In genomic region chr3:89912543-89913391, GRCm38 (mm10) we compare ENCODE assay signal across 8 mouse cellular contexts. TPM values are rescaled to one million over a fixed set of nuclear protein-coding genes. Genes with fewer than 3 reads are reported as not detected.
DNase-seq lines count a peak whose midpoint lies in the region; ATAC-seq lines count a peak whose summit lies in the region.

Gene Il6ra (minus strand): TSS chr3:89913196.

- no peak within 1 kb of the TSS for H3K27ac ChIP-seq in midbrain, embryonic 11.5 days (ENCODE audit: low read depth, low read length)

- H3K4me2 ChIP-seq in midbrain, embryonic 11.5 days = peak within 1 kb of the TSS; percentile 62

- no peaks in the 10 kb centered on the region for H3K9me3 ChIP-seq in midbrain, embryonic 11.5 days (ENCODE audit: control insufficient read depth, low read length)

- no peaks in the 10 kb centered on the region for H3K36me3 ChIP-seq in midbrain, embryonic 11.5 days (ENCODE audit: control insufficient read depth, insufficient read depth, low read length)

- peak within 1 kb of the TSS; percentile 33 for H3K4me3 ChIP-seq in midbrain, embryonic 11.5 days (ENCODE audit: low read depth, low read length)

- peak; percentile 60 for ATAC-seq in granulocyte monocyte progenitor cell, adult 5-6 weeks (replicated peaks; ENCODE audit: poor library complexity, severe bottlenecking)
- peak; percentile 70 for ATAC-seq in midbrain, embryonic 11.5 days (ENCODE audit: low FRiP score)

- H3K27me3 ChIP-seq in midbrain, embryonic 11.5 days (ENCODE audit: control insufficient read depth, insufficient read depth, low read length) = peaks cover 21% of the 10 kb centered on the region

- H3K9ac ChIP-seq in midbrain, embryonic 11.5 days (ENCODE audit: low read length) = peak within 1 kb of the TSS; percentile 45

- DNase-seq in adrenal gland, adult 2 months = peak; percentile 96
- peak; percentile 44 for DNase-seq in embryo, embryonic 11.5 days (ENCODE audit: low read depth, low spot score)
- peak; percentile 84 for DNase-seq in kidney, adult 11 months
- peak; percentile 74 for DNase-seq in left cerebral cortex, postnatal 4 days
- DNase-seq in midbrain, embryonic 11.5 days (ENCODE audit: low spot score, missing footprints) = peak; percentile 94
- peak; percentile 56 for DNase-seq in right cerebral cortex, postnatal 4 days
- DNase-seq in yolk sac, embryonic 10.5 days (ENCODE audit: low spot score) = peak; percentile 83

- H3K4me1 ChIP-seq in midbrain, embryonic 11.5 days (ENCODE audit: control insufficient read depth, insufficient read depth, low read length) = peaks cover 3% of the 10 kb centered on the region; the same call in 1 of the 2 replicates

- intact Hi-C loops in left cerebral cortex, postnatal 4 days (cut with DNase I) = no loop called here

- 1% methylated on average over 75 of the region's 75 CpGs for WGBS in midbrain, embryonic 11.5 days

RNA-seq across cellular contexts. Expression of gene Il6ra, which starts in this region (rescaled TPM):
- total RNA-seq in adrenal gland, adult 2 months (2021) = 10 to 100 TPM in 1 of 2 experiments, 1 to 10 TPM in 1; 7.9 to 11.5 TPM
- polyA plus RNA-seq in adrenal gland, adult 2 months (2012; rRNA removed) = 5.2 and 5.3 TPM in 2 replicates
- 35.2 and 36.8 TPM in 2 replicates for total RNA-seq in granulocyte monocyte progenitor cell, adult 5-6 weeks (2014; fragmentation: Nextera tagmentation)
- total RNA-seq in granulocyte monocyte progenitor cell, adult 5-6 weeks (2017) = 14.7 and 20.8 TPM in 2 replicates
- 1 to 10 TPM; 1.8 to 1.9 TPM for total RNA-seq in left cerebral cortex, postnatal 4 days (2021)
- 0.36 and 0.45 TPM in 2 replicates for polyA plus RNA-seq in midbrain, embryonic 11.5 days (2014; fragmentation: Nextera tagmentation; extraction: Ambion mirVana)

Comparison
In these comparisons a context has a peak if more than half of its experiments do, and no peak if none do; other contexts are left out.
1. Peak in DNase-seq, ATAC-seq, H3K4me3 ChIP-seq, H3K9ac ChIP-seq and H3K4me2 ChIP-seq in midbrain, embryonic 11.5 days; RNA of the gene not detected or under 1 TPM.
2. DNase-seq: peak in every context shown above with its lines; median percentile 96 in adrenal gland, adult 2 months; 94 in midbrain, embryonic 11.5 days; 84 in kidney, adult 11 months; 83 in yolk sac, embryonic 10.5 days; 74 in left cerebral cortex, postnatal 4 days; 56 in right cerebral cortex, postnatal 4 days; 44 in embryo, embryonic 11.5 days.